Mouse (Mus musculus): ENCODE data around the gene Pde2a.

DNA sequence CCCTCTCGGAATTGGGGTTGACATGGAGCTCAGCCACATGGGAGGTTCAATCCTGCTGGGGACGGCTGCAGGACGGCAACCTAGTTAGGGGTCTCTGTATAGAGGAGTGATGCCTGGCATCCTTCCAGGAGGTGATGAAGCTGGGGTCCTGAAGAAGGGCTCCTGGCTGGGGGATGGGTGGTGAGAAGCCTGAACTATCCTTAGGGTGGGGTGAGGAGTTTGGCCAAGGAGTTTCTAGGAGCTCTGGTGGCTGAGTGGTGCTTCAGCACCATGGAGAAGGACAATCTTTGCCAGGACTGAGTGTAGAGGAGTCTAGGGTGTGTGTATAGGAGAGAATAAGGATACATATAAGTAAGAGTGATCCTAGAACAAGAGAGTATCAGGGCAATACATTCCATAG is 578 bp downstream of the Pde2a start:
- TF ChIP-seq GATA1 (IDR thresholded peaks at IDR 0.05; ENCODE audit: low read length) = no peak
- TF ChIP-seq TAL1 (IDR thresholded peaks at IDR 0.05; ENCODE audit: low read length) = no peak

Measured in erythroblast, embryonic 14.5 days (primary cell).